Mouse (Mus musculus) liver, adult (tissue): Measurements from ENCODE around the gene Zmiz1.
A peak's percentile ranks its signal among the peaks of the same experiment; 100 is the strongest.

Experiments used
- GATA4 ChIP-seq: IDR thresholded peaks from 2 replicates; pipeline ENCODE4 v1.6.1; 2014; ENCODE audit warnings: mild to moderate bottlenecking, low read length; ENCODE audit not compliant: insufficient replicate concordance

Gene Zmiz1

DNA sequence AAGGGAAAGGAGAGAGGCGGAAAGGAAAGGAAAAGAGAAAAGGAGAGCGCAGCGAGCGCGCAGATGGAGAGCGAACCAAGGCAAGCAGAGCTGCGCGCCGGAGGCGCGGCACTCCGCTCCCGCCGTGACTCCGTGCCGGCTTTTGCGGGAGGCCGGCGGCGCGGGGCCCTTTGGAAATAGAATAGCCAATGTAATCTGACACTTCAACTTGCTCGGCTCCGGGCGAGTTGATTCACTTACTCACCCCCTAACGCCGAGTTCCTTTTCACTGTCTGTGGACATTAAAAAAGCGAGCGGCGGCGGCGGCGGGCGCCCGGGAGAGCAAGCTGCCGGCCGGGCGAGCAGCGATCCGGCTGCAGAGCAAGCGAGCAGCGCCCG is at the start of gene Zmiz1:
Gene Zmiz1, plus strand, starts transcription at position 170 of the 378 bp plus-strand sequence.
- TF ChIP-seq GATA4, result peak; percentile 69; the same call in 1 of the 2 replicates

DNA sequence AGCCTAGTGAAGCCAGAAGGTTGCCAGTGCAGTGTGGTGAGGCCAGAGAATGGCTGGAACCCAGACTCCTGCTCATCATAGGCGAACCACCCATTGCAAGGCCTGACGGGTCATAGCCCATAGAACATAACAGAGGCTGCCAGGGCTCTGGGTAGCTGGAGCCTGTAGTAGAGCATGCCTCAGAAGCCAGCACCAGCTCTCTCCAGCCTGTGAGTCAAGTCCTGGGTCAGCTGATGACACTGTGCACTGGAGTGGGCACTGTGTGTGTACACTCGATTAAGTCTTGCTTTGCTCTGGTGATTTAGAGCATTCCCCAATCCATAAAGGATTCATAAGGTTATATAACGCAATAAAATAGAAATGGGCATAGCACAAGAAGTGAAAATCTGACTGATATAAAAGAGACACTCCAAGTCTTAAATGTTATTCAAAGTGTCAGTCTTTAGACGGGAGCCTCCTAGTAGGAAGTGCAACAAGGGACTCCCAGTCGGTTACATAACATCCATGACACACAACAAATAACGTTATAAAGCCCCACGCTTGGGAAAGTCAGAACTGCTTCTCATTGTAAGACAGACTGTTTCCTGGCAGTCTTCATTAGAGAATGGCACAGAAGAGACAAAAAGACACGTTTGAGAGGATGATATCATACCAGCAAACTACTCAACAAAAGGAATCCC is 47.0 kb upstream of the Zmiz1 start:
- no peak for TF ChIP-seq GATA4

- TF ChIP-seq GATA4, result no peak
These were observed 46.2 kb upstream of the Zmiz1 start for GRCm38 (mm10) chr14:25412811-25413210.

GRCm38 (mm10) chr14:25413510-25413909 is 45.5 kb upstream of the Zmiz1 start:
- no peak for TF ChIP-seq GATA4

- TF ChIP-seq GATA4, result no peak
These were observed 44.9 kb upstream of the Zmiz1 start for GRCm38 (mm10) chr14:25414115-25414514.

- no peak for TF ChIP-seq GATA4
These were observed 38.8 kb upstream of the Zmiz1 start for GRCm38 (mm10) chr14:25420001-25420690.

DNA sequence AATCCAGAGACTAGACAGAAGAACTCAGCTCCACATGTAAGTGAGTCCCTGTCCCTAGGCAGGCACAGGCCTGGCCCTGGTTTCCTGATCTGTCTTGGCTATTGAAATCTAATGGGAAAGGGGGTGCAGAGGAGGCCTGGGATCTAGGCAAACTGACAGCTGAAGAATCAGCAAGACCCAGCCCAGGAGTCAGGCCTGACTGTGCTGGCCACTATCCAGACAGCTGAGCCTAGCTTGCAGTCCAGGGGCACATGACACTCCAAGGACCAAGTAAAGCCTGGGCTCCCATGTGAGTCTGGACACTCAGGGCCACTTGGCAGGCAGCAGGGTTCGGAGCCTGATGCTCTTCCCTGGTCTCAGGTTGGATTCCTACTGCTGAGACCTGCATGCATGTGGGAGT is 38.0 kb upstream of the Zmiz1 start:
- TF ChIP-seq GATA4, result no peak

GRCm38 (mm10) chr14:25421596-25422001 is 37.4 kb upstream of the Zmiz1 start:
- no peak for TF ChIP-seq GATA4

DNA sequence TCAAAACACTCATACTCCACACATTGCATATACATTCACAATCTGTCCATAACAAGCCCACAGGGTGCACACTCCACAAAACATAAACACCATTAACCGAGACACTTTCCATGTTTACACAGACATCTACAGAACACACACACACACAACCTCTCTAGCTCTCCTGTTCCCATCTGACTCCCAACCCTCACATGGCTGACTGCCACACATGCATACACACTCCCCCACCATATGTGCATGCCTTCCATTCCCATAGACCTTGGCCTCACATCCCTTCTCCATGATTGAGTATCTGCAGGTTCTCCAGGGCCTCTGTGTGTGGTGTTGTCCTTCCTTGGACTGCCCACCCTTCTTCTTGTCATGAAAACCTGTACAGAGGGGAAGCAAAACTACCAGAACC is 36.0 kb upstream of the Zmiz1 start:
- no peak for TF ChIP-seq GATA4

DNA sequence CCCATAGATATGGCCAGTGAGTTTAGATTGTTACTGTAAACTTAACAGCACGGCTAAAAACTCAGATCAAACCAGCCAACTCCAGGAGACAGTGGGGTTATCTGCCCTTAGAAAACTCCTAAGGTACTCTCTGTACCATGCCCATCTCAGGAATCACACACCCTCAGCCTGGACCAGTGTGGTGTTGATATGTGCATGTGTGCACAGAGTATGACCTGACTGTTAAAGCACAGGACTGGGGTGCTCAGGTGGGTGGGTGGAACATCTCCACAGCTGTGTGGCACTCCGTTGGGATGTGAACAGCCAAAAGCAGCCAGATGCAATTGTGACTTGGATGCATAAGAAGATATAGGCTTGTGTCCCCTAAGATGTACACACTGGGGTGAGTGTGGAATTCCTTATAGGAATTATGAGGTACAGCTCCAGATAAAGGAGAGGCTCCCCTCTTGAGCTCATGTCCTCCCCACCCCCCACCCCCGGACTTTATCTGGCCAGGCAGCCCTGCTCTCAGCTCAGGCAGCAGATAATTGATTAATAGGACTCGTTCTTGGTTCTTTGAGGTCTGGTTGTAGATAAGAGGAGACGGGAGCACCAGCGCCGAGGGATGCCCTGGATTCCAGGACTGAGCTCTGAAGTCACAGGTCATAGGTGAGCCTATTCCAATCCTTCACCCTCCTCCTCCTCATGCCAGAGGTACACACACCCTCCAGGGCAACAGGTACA is 35.1 kb upstream of the Zmiz1 start:
- no peak for TF ChIP-seq GATA4

DNA sequence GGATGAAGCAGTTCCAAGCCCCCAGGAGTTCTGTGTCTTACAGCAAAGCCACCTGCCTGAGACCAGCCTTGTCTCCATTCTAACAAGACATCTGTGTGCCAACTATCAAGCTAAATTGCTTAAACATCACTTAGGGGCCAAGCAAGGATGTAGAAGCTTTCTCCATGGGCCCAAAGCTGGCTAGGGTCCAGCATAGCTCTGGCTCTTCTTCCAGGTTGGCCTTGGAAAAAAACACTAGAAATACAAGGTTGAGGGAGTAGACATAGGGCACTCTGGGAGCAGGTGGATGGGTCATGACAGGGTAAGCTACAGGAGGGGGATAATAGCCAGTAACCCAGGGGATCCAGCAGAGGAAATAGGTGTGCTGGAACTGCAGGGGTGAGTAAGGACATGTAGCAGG is 20.7 kb upstream of the Zmiz1 start:
- TF ChIP-seq GATA4, result no peak

DNA sequence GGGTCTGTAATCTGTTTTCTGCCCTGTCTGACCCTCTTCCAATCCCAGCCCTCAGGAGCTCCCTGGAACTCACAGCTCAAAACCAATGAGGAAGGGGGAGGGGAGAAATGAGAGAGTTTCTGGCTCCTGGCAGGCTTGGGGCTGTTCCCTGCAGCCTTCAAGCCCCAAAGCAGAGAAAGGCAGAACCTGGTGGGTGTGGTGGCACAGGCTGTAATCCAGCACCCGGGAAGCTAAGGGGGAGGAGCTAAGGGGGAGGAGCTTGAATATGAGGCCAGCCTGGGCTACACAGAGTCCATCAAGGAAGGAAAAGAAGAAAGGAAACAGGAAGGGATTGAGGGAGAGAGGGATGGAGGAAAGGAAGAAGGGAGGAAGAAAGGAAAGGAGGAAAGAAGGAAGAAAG is 18.9 kb upstream of the Zmiz1 start:
- TF ChIP-seq GATA4, result no peak

- TF ChIP-seq GATA4, result no peak
These were observed 18.2 kb upstream of the Zmiz1 start for GRCm38 (mm10) chr14:25440777-25441176.

DNA sequence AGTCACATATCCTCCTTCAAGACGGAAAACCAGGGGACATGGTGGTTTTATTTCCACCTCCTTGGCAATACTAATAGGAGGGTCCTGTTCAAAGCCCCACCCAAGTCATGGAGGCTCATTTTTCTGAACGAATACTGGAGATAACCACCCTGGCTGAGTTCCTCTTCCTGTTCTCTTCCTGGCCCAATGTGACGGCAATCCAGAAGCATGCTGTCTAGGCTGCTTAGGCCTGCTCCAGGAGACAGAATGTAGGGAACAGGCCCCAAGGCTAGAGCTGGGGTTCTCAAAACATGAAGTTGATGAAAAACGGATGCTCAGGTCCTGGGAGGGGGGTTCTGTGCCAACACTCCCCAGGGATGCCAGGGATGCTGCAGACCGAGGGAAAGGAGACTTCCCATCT is 17.5 kb upstream of the Zmiz1 start:
- no peak for TF ChIP-seq GATA4

GRCm38 (mm10) chr14:25442676-25443075 is 16.3 kb upstream of the Zmiz1 start:
- no peak for TF ChIP-seq GATA4

DNA sequence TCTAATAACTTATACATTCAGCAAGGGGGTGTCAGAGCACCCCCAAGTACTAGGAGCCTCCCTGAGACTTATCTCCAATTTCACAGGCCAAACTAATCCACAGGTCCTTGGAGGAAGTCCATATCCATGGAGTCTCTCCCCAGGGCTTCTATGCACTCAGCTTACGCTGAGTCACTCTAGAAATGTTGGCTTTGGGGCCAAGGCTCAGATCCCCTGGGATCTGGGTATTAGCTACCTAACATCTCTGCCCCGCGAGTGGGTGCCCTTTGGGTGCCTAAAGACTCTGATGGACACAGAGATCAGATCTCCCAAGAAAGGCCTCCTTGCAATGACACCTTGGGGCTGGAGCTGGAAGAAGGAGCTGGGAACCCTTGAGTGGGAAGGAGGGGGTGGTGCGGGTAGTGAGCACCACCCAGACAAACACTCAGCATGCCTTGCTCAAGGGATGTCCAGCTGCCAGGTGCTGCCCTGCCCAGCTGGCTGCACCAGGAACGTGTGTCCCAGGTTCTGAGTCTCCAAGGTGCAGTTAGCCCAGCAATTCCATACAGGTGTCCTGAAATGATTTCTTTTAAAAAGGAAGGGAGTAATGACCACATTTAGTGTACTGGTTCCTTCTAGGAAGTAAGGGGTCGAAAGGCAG is 11.7 kb upstream of the Zmiz1 start:
- TF ChIP-seq GATA4, result no peak

GRCm38 (mm10) chr14:25448471-25448870 is 10.5 kb upstream of the Zmiz1 start:
- TF ChIP-seq GATA4, result no peak
